Mouse (Mus musculus) ovary, postnatal 14 days (tissue): ENCODE data around the gene Krit1.
"Not testable (repeated sequence)": the region's sequence is repeated elsewhere in the genome, so short reads cannot be mapped to it uniquely, and the experiment has no call there.

Source experiments
- DNase-seq: peaks from one replicate; pipeline ENCODE4 v3.0.0; 2022; ENCODE audit warnings: low spot score

The Krit1 gene

GRCm38 (mm10) chr5:3889201-3889600 lies 86.2 kb downstream of the Krit1 start:
- no peak for DNase-seq

DNA sequence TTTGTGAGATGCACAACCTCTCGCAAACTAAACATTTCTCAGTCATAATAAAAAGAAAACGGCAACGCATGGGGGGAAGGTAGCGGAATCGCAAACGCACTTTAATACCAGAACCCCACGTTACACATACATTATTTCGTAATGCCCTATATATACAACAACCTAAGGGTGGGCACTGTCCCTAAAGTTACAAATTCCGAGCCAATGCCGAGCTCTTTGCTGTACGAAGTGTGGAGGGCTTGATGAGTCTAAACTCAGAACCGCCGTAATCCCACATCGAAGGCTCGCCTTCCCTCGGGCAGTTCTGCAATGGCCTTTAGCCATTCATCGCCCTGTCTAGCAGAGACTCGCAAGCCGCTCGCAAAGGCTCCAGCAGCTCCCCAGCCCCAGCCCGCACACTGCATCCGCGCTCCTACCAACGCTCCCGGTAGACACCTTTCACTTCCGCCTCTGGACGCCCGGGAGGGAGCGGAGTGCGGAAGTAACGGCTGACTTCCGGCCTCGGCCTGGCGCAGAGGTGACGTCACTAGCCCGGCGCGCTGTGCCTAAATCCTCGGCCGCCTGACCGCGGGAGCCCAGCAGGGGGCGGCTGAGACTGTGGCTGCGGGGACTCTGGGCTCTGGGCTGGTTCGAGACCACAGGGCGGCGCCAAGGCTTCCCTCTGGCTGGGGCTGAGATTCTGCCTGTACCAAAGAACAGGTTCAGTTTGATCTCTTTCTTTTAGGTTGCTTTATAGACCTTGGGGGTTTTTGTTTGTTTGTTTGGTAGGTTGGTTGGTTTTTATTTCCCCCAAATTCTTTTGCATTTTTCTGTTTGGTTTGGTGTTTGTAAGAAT lies 90.7 kb downstream of the Krit1 start, which contains the start of gene Mterf1a:
TSS of gene Mterf1a (minus strand) at position 475 of the 835 bp plus-strand sequence.
- DNase-seq = peak; percentile 22

DNA sequence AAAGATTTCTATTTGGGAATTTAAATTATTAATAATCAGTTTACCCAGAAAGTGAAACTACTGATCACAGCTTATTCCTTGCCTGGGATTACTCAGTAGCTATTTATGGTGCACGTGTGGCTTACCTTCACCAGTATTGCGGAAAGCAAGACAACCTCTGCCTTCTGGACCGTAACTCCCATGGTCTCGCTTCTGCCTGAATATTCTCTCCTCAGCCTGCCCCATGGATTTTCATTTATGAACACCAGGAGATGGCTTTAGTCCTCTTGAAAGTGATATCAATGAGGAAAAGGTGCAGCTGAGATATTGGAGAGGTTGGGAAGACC lies 91.3 kb downstream of the Krit1 start:
- not testable (repeated sequence) for DNase-seq
